Mouse (Mus musculus) kidney, adult 2 months (tissue): ENCODE results near the gene Olfr1382. TPM values are rescaled to one million over a fixed set of nuclear protein-coding genes. Genes with fewer than 3 reads are reported as not detected.
"Not testable (repeated sequence)": the region's sequence is repeated elsewhere in the genome, so short reads cannot be mapped to it uniquely, and the experiment has no call there.

Experiments
- DNase-seq: peaks from one replicate; pipeline ENCODE4 v3.0.0; 2021
- H3K27ac ChIP-seq: fragments of 200-500 bp; 2 replicates; pipeline ENCODE4 v1.5.1; 2012; ENCODE audit warnings: low read depth, low read length, control low read depth, inconsistent platforms; ENCODE audit not compliant: insufficient read depth
- H3K27me3 ChIP-seq: fragments of 200-500 bp; replicated peaks from 2 replicates; pipeline ENCODE4 v1.6.1; 2012; ENCODE audit warnings: mild to moderate bottlenecking, moderate library complexity, low read length, inconsistent platforms; ENCODE audit not compliant: control insufficient read depth, insufficient read depth
- H3K36me3 ChIP-seq: fragments of 200-500 bp; 2 replicates; pipeline ENCODE4 v1.6.1; 2012; ENCODE audit warnings: mild to moderate bottlenecking, moderate library complexity, low read length, inconsistent platforms; ENCODE audit not compliant: control insufficient read depth, insufficient read depth
- H3K4me1 ChIP-seq: fragments of 200-500 bp; 2 replicates; pipeline ENCODE4 v1.6.1; 2011; ENCODE audit warnings: low read length; ENCODE audit not compliant: control insufficient read depth, insufficient read depth
- H3K4me3 ChIP-seq: fragments of 200-500 bp; 2 replicates; pipeline ENCODE4 v1.5.1; 2011; ENCODE audit warnings: mild to moderate bottlenecking, low read depth, low read length, control low read depth; ENCODE audit not compliant: insufficient read depth
- CTCF ChIP-seq: fragments of 200-500 bp; conservative IDR thresholded peaks from 2 replicates; pipeline ENCODE4 v1.5.1; 2011; ENCODE audit warnings: low read depth, mild to moderate bottlenecking, control low read depth, low read length, moderate library complexity, mixed read lengths; ENCODE audit not compliant: insufficient read depth, insufficient read length
- POLR2A ChIP-seq: fragments of 200-500 bp; IDR thresholded peaks from one replicate; pipeline ENCODE4 v1.6.1; 2011; ENCODE audit warnings: low read depth, low read length, control low read depth
- WGBS: fragments of 180-500 bp; shearing (Covaris S2); methylation state at CpG from one replicate; pipeline ENCODE4 v1.1.7; 2018; 5-methylcytosine and 5-hydroxymethylcytosine counted together
- polyA plus RNA-seq: library from polyadenylated mRNA; depleted of rRNA; stranded (reverse); fragments of >200 nt; gene quantifications from 2 replicates; pipeline ENCODE4 v1.2.3, GENCODE M21; 2012; rRNA removed

Gene Olfr1382
- polyA plus RNA-seq = not detected in 2 replicates

DNA sequence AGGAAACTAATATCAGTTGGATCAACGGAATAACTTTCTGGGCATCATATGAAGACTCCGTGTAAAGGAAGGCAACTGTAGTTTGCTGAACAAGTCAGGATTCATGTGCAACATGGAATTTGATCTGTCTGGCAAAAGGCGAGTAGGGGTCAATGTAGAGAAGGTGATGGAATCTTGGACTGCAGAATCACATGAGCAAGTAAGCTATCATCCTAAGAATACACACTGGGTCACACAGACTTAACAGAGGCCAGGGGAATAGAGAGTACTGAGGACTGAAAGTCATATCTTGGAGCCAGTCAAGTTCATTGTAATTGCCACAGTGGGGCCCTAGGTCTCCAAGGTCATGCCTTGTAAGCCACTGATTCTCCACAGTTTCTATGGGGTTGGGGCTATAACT, at the start of gene Olfr1382:
Olfr1382 (plus strand) TSS at position 301 of the 400 bp plus-strand sequence.
- no peak within 1 kb of the TSS for H3K4me3 ChIP-seq
- no peak within 1 kb of the TSS for H3K27ac ChIP-seq
- no peak for DNase-seq
- 72% methylated on average over 3 of the region's 3 CpGs for WGBS
- TF ChIP-seq POLR2A = no peak
- no peak for TF ChIP-seq CTCF
- H3K36me3 ChIP-seq = no peaks in the 10 kb centered on the region
- H3K27me3 ChIP-seq = no peaks in the 10 kb centered on the region
- H3K4me1 ChIP-seq = no peaks in the 10 kb centered on the region

DNA sequence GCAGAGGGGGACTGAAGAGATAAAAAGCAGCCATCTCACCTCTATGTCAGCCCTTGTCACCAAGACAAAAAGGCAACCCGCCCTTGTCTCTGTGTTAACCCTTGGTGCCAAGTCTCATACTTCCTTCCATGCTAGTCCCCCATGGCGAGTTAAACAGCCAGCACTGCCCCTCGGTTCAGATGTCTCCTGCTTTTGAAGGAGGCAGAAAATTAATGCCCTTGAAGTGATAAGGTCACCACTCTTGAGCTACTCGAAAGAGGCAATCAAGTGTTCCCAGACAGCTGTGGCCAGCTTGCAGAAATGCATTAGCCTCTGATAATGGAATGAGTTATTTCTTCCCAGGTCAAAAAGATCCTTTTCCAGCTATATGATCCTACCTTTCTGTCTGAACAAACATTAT, 42.1 kb upstream of the Olfr1382 start:
- Histone ChIP-seq H3K4me3 (no peak overlapping the region), H3K36me3 (no peaks in the 10 kb centered on the region), H3K4me1 (no peaks in the 10 kb centered on the region), H3K27me3 (no peaks in the 10 kb centered on the region), H3K27ac (no peak overlapping the region)
- DNase-seq = no peak
- TF ChIP-seq POLR2A = no peak
- TF ChIP-seq CTCF = no peak
- 27% methylated on average over 4 of the region's 4 CpGs for WGBS

DNA sequence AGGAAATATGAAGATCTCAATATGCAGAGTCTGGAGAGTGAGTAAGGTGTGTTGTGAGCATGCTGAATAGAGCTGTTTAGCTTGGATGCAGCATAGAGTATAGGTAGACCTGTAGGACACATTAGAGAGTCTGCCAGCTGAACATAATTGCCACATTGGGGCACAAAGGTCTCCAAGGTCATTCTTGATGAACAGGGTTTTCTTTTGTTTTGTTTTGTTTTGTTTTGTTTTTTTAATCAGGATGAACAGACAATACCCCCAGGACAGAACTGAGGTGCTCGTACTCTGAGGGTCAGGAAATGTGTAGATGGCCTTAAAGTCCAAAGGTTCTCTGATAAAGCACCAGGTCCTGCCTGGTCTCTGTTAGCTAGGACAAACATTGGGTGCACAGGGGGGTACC, 39.3 kb upstream of the Olfr1382 start, which contains the start of gene Olfr1385:
Olfr1385 (plus strand) TSS at position 301 of the 400 bp plus-strand sequence.
- not testable (repeated sequence) for H3K4me3 ChIP-seq, H3K4me1 ChIP-seq, H3K36me3 ChIP-seq, H3K27ac ChIP-seq, H3K27me3 ChIP-seq, DNase-seq
- WGBS = 82% methylated on average over 1 of the region's 1 CpGs

GRCm38 (mm10) chr11:49518086-49518485, 10.0 kb upstream of the Olfr1382 start:
- no peak overlapping the region for H3K4me3 ChIP-seq
- WGBS = 68% methylated on average over 5 of the region's 5 CpGs
- TF ChIP-seq CTCF (no peak), POLR2A (no peak)
- DNase-seq = no peak
- H3K27me3 ChIP-seq = no peaks in the 10 kb centered on the region; the same call in 1 of the 2 replicates
- no peaks in the 10 kb centered on the region for H3K4me1 ChIP-seq
- H3K36me3 ChIP-seq = no peaks in the 10 kb centered on the region
- no peak overlapping the region for H3K27ac ChIP-seq

DNA sequence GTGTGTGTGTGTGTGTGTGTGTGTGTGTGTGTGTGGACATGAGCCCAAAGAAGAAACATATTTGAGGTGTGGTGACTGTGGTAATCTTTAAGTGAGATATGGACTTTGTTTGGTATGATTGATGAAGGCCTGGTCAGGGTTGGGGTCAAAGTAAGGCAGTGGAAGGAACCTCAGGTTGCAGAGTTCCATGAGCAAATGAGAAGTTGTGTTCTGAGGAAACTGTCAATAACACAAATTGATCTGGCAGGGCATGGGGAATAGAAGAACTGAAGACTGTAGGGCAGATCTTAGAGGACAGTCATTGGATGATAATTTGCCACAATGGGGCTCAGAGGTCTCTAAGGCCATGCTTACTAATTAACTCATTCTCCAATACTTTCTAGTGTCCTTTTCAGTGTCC, 8.7 kb upstream of the Olfr1382 start, which contains the start of gene Olfr1383:
Olfr1383 (plus strand) TSS at position 301 of the 400 bp plus-strand sequence.
- H3K27me3 ChIP-seq = no peaks in the 10 kb centered on the region; the same call in 1 of the 2 replicates
- H3K36me3 ChIP-seq = no peaks in the 10 kb centered on the region
- H3K27ac ChIP-seq = no peak within 1 kb of the TSS
- no peak for DNase-seq
- H3K4me3 ChIP-seq = no peak within 1 kb of the TSS
- no peak for TF ChIP-seq CTCF
- no peaks in the 10 kb centered on the region for H3K4me1 ChIP-seq

GRCm38 (mm10) chr11:49532761-49533160, 4.7 kb downstream of the Olfr1382 start:
- Histone ChIP-seq H3K27me3 (no peaks in the 10 kb centered on the region), H3K27ac (no peak overlapping the region), H3K4me1 (no peaks in the 10 kb centered on the region), H3K4me3 (no peak overlapping the region), H3K36me3 (no peaks in the 10 kb centered on the region)
- no peak for TF ChIP-seq POLR2A
- no peak for TF ChIP-seq CTCF
- DNase-seq = no peak

- WGBS = 84% methylated on average over 2 of the region's 2 CpGs
- H3K4me1 ChIP-seq, H3K4me3 ChIP-seq, H3K27me3 ChIP-seq, H3K27ac ChIP-seq, H3K36me3 ChIP-seq: not testable (repeated sequence)
- DNase-seq = peak; percentile 3
Observed at GRCm38 (mm10) chr11:49536631-49537030, 8.6 kb downstream of the Olfr1382 start.

- DNase-seq, H3K4me3 ChIP-seq, H3K27ac ChIP-seq, H3K36me3 ChIP-seq, H3K27me3 ChIP-seq, H3K4me1 ChIP-seq: not testable (repeated sequence)
- 55% methylated on average over 3 of the region's 3 CpGs for WGBS
Observed at GRCm38 (mm10) chr11:49543149-49543548, 15.1 kb downstream of the Olfr1382 start, which contains the start of gene Olfr1381. Olfr1381 (plus strand) TSS chr11:49543449.
